Mouse (Mus musculus): ENCODE measurements at regions not wholly inside any gene's neighbourhood (a gene's known extent, or its start where the extent isn't known, plus 50 kb on each side); places are given as distances from the start of the nearest gene placed in this dataset.

DNA sequence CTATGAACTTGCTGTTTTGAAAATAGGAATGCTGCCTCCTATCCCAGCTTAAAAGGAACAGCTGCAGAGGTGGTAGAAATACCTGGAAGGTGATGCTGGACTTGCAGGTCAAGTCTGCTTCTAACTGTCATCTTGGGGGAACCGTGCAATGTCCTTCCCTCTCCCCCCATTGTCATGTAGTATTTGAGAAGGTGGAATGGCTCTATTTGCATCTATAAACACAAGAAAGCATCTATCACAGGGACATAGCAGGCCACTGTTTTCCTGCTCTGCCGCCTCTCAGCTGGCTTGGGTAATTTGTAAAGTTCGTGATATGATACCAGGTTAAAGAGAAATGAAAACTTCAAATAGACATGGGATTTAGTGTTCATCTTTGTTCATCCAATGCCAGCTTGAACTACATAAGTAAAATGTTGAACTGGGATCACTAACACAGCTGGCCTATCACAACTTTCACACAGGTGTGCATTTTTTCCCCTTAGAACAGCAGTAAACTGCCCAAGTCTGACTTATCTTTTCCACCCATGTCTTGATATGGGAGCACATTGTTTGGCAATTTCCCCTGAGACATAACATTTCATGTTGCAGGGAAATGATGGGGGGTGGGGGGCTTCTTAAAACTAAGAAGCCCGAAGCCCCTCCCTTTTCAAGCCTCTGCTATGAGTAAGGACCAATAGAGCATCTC, 138.6 kb upstream of the Fndc3a start:
- Histone ChIP-seq H3K4me3 (replicated peaks) (no peak overlapping the region), H3K4me2 (no peak overlapping the region), H3K9ac (replicated peaks) (no peak overlapping the region), H3K27ac (no peak overlapping the region), H3K36me3 (no peaks in the 10 kb centered on the region), H3K9me3 (no peaks in the 10 kb centered on the region), H3K4me1 (replicated peaks) (no peaks in the 10 kb centered on the region), H3K27me3 (no peaks in the 10 kb centered on the region)
- no peak for ATAC-seq (ENCODE audit: insufficient number of reproducible peaks, insufficient read depth, low FRiP score, low TSS enrichment, low read depth)
- 87% methylated on average over 4 of the region's 4 CpGs for WGBS

DNA sequence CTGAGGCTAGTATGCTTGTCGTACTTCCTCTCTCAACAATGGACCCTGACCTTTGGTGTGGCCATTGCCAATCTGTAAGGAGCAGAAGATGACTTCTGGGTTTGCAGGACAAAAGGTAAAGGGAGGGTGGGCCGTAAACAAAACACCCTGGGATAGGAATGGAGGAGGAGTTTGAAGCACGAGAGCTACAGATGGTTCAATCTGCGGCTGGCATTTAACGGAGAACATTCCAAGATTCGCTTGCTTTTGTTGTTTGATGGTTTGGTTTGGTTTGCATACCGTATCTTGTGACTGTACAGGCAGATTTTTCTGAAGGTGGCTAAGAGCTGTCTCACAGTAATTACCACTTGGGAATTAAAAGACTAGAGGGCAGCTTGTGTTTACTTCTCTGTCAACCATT, 137.7 kb upstream of the Fndc3a start:
- H3K9me3 ChIP-seq: no peaks in the 10 kb centered on the region
- no peak overlapping the region for H3K4me3 ChIP-seq (replicated peaks)
- H3K36me3 ChIP-seq: no peaks in the 10 kb centered on the region
- no peaks in the 10 kb centered on the region for H3K4me1 ChIP-seq (replicated peaks)
- WGBS: 62% methylated on average over 7 of the region's 7 CpGs
- ATAC-seq (ENCODE audit: insufficient number of reproducible peaks, insufficient read depth, low FRiP score, low TSS enrichment, low read depth): no peak
- no peaks in the 10 kb centered on the region for H3K27me3 ChIP-seq
- H3K4me2 ChIP-seq: no peak overlapping the region
- no peak overlapping the region for H3K9ac ChIP-seq (replicated peaks)
- no peak overlapping the region for H3K27ac ChIP-seq

DNA sequence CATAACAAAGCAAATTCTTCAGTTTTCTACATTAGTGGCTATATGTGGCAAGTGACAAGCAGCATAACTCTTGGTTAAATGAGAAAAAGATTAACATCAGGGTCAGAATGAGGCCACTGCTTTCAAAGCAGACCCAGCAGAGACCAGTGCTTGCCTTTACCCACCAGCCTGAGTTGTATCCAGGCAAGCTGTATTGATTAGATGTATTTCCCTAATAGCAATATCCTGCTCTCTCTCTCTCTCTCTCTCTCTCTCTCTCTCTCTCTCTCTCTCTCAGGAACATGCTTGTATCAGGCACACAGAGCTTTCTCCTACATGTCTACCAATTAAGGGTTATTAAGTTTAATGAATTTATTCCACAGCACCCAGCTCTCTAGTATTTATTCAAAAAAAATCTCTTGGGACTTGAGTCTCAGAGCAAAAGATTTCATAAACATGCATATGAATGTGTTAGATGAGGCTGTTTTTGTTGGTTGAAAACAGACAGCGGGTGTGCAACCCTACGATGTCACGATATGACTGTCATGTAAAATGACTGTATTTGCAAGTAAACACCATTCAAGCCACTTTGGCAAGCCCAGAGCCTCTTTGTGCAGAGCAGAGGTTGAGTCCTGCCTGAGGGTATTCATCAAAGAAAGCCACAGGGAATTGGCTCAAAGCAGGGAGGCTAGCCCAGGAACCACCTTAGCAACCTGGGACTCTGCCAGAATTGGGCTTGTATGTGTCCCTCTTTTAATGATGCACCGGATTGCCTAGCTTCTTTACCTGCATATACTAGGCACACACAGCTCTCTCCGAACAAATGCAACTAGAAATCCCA, 136.0 kb upstream of the Fndc3a start:
- H3K4me3 ChIP-seq (replicated peaks): no peak overlapping the region
- H3K27me3 ChIP-seq: no peaks in the 10 kb centered on the region
- H3K4me2 ChIP-seq: no peak overlapping the region
- no peak overlapping the region for H3K27ac ChIP-seq
- no peaks in the 10 kb centered on the region for H3K9me3 ChIP-seq
- H3K36me3 ChIP-seq: no peaks in the 10 kb centered on the region
- no peaks in the 10 kb centered on the region for H3K4me1 ChIP-seq (replicated peaks)
- no peak for ATAC-seq (ENCODE audit: insufficient number of reproducible peaks, insufficient read depth, low FRiP score, low TSS enrichment, low read depth)
- H3K9ac ChIP-seq (replicated peaks): no peak overlapping the region
- WGBS: 83% methylated on average over 5 of the region's 5 CpGs

DNA sequence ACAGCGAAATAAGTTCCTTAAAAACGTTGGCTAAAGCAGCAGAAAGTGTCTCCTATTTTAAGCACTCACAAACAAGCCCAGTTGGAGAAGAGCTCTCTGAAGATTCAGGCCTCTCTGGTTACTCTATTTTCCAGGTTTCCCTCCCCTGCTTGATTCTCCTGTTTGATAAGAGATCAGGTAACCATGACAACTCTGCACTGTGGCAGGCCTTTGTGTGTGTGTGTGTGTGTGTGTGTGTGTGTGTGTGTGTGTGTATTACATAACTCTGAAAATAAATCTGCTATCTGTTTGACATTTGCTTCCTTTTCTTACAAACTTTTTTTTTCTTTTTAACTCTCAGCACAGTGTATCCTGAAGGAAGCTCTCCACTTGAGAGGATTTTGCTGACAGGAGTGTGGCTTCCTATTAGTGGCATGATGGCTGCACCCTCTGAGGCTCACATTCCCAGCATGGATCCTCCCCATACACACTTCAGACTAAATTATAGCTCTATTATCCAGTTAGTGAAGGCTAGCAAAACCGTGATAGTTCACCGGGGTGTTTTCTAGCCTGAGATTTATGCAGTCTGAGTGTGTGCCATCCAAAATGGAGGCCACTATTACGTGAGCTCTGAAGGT, 135.1 kb upstream of the Fndc3a start:
- Histone ChIP-seq H3K9ac (replicated peaks) (no peak overlapping the region), H3K27me3 (no peaks in the 10 kb centered on the region), H3K27ac (no peak overlapping the region), H3K36me3 (no peaks in the 10 kb centered on the region), H3K4me3 (replicated peaks) (no peak overlapping the region), H3K4me1 (replicated peaks) (no peaks in the 10 kb centered on the region), H3K9me3 (no peaks in the 10 kb centered on the region), H3K4me2 (no peak overlapping the region)
- ATAC-seq (ENCODE audit: insufficient number of reproducible peaks, insufficient read depth, low FRiP score, low TSS enrichment, low read depth): no peak
- 57% methylated on average over 5 of the region's 5 CpGs for WGBS

DNA sequence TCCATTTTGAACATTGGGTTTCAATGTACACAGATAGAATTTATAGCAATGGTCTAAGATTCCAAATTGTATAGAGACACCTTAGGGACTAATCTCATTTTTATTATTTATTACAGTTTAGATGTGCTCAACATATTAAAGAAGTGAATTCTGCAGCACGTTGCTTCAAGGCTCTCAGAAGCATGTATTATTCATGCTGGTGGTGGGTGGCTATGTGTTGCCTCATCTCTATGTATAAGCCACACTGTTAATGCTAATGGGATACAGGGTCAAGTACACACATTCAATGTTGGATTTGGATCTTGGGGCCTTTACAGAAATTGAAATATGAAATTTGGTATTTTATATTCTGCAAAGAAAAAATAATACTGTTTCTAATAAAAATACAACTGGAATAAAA, 131.9 kb upstream of the Fndc3a start:
- 96% methylated on average over 1 of the region's 1 CpGs for WGBS
- ATAC-seq (ENCODE audit: insufficient number of reproducible peaks, insufficient read depth, low FRiP score, low TSS enrichment, low read depth): no peak
- Histone ChIP-seq H3K9me3 (no peaks in the 10 kb centered on the region), H3K4me2 (no peak overlapping the region), H3K4me1 (replicated peaks) (no peaks in the 10 kb centered on the region), H3K9ac (replicated peaks) (no peak overlapping the region), H3K36me3 (no peaks in the 10 kb centered on the region), H3K4me3 (replicated peaks) (no peak overlapping the region), H3K27ac (no peak overlapping the region), H3K27me3 (no peaks in the 10 kb centered on the region)

DNA sequence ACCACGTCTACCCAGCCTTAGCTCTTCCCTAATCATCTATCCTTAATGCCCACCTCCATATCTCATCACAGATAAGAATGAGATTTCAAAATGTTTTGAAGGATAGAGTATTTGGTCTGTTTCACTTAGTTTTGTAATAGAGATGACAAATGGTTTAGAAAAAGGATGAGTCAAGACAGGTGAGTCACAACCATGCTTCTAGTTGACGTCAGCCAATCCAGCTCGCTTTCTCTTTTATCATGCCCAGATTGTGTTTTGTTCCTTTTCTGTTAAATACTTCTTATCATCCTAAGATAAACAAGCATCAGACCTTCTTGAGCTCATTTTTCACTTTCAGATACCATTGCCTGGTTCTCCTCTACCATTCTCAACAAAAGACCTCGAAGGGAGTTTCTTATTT, 125.4 kb upstream of the Fndc3a start:
- ATAC-seq (ENCODE audit: insufficient number of reproducible peaks, insufficient read depth, low FRiP score, low TSS enrichment, low read depth): no peak
- Histone ChIP-seq H3K4me2 (no peak overlapping the region), H3K36me3 (no peaks in the 10 kb centered on the region), H3K9ac (replicated peaks) (no peak overlapping the region), H3K4me3 (replicated peaks) (no peak overlapping the region), H3K9me3 (no peaks in the 10 kb centered on the region), H3K27me3 (no peaks in the 10 kb centered on the region; the same call in 1 of the 2 replicates), H3K27ac (no peak overlapping the region), H3K4me1 (replicated peaks) (0 out of 2 replicates have a peak, but pooled peaks cover under 1% of the 10 kb centered on the region)
- 91% methylated on average over 4 of the region's 4 CpGs for WGBS

DNA sequence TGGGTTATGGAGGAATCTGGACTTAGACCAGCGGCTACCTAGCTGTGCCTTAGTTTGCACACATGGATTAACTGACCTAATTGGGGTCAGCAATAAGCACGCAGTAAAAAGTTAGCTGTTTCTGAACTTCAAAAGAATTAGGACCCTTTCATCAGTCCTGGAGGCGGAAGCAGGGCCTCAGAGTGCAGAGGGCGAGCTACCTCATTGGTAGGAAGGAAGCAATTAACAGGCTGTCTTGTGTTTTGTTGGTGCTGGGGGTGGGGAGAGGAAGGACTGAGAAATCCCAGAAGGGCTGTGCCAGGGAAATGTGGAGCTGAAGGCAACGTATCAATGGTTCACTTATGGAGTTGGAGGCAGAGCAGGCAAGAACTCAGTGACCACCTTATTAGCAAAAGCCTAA, 119.5 kb upstream of the Fndc3a start:
- ATAC-seq (ENCODE audit: insufficient number of reproducible peaks, insufficient read depth, low FRiP score, low TSS enrichment, low read depth): peak; percentile 78; the same call in 1 of the 2 replicates
- no peak overlapping the region for H3K4me3 ChIP-seq (replicated peaks)
- H3K27me3 ChIP-seq: peaks cover 8% of the 10 kb centered on the region; the same call in 1 of the 2 replicates
- WGBS: 7% methylated on average over 5 of the region's 5 CpGs
- H3K27ac ChIP-seq: peak overlapping the region; percentile 41; the same call in 1 of the 2 replicates
- no peaks in the 10 kb centered on the region for H3K36me3 ChIP-seq
- no peaks in the 10 kb centered on the region for H3K9me3 ChIP-seq
- no peak overlapping the region for H3K9ac ChIP-seq (replicated peaks)
- H3K4me1 ChIP-seq (replicated peaks): peaks cover 14% of the 10 kb centered on the region
- H3K4me2 ChIP-seq: peak overlapping the region; percentile 17; the same call in 1 of the 2 replicates

DNA sequence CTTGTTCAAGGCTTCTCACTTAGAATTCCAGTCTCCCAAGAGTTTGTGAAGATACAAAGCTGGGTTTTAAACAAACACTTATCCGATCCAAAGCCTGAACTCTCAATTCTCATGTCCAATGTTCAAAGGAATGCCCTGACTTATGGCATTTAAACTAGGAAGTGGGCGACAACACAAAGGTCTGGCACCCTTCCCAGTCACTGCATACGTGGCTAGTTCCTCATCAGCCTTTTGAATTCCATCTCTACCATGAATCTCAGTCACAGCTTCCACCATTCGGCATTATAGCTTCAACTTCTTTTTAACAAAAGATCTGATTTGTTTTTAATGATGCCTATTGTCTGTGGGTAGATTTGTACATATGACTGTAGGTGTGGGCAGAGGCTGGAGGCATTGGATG, 115.7 kb upstream of the Fndc3a start:
- H3K36me3 ChIP-seq: no peaks in the 10 kb centered on the region
- no peak overlapping the region for H3K4me2 ChIP-seq
- no peaks in the 10 kb centered on the region for H3K9me3 ChIP-seq
- 87% methylated on average over 4 of the region's 4 CpGs for WGBS
- H3K9ac ChIP-seq (replicated peaks): no peak overlapping the region
- H3K27ac ChIP-seq: no peak overlapping the region
- no peak overlapping the region for H3K4me3 ChIP-seq (replicated peaks)
- peaks cover 8% of the 10 kb centered on the region; the same call in 1 of the 2 replicates for H3K27me3 ChIP-seq
- no peak for ATAC-seq (ENCODE audit: insufficient number of reproducible peaks, insufficient read depth, low FRiP score, low TSS enrichment, low read depth)
- peaks cover 14% of the 10 kb centered on the region for H3K4me1 ChIP-seq (replicated peaks)

DNA sequence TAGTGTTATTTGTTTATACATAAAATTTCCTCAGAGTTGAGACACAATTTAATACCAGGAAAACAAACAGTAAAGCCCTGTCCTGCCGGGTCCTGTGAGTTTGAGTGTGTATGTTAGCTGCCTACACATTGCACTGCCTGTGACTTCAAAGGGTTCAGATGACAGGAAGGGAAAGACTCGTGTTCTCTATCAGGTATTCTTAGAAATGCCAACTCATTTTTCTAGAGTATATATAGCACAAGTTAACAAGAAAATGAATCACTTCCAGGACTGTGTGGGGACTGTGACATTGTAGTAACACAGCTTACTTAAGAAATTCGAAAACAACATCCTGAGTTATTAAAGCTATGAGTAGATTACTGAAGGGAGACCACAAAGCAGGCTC, 112.4 kb upstream of the Fndc3a start:
- H3K27me3 ChIP-seq: peaks cover 8% of the 10 kb centered on the region; the same call in 1 of the 2 replicates
- H3K9me3 ChIP-seq: peaks cover 4% of the 10 kb centered on the region; the same call in 1 of the 2 replicates
- no peaks in the 10 kb centered on the region for H3K36me3 ChIP-seq
- no peak overlapping the region for H3K27ac ChIP-seq
- H3K4me3 ChIP-seq (replicated peaks): no peak overlapping the region
- no peak for ATAC-seq (ENCODE audit: insufficient number of reproducible peaks, insufficient read depth, low FRiP score, low TSS enrichment, low read depth)
- no peak overlapping the region for H3K4me2 ChIP-seq
- no peak overlapping the region for H3K9ac ChIP-seq (replicated peaks)
- no peaks in the 10 kb centered on the region for H3K4me1 ChIP-seq (replicated peaks)
- 41% methylated on average over 3 of the region's 3 CpGs for WGBS

DNA sequence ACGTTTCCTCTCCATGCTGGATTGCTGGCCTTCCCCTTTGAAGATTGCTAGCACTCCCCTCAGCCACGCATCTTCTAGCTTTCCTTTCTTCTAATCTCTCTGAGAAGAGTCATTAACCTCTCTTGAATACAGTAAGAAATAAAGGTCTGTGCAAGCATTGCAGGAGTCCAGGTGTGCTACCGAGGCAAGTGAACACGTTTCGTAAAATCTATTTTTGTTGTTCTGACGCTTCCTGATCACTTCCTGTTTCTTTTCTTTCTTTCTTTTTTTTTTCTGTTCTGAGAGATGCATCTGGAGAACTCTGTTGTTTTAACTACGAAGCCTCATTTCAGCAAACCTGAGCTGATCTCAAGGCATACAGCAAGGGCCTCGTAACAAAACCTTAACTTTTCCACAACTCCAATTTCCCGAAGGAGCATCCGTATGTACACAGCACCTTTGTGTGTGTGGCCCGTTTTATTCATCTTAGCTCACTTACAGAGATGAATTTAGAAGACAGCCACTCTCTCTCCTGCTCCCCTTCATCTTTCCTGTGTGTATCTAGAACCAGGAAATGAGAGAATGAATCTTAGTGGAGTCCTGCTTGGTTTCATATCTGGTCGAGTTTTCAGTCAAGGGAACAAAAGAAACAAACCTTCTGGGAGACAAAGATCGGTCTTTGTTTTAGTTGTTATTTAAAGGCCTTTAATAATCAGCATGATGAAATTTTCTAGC, 111.9 kb upstream of the Fndc3a start:
- WGBS: 77% methylated on average over 13 of the region's 13 CpGs
- no peak for ATAC-seq (ENCODE audit: insufficient number of reproducible peaks, insufficient read depth, low FRiP score, low TSS enrichment, low read depth)

DNA sequence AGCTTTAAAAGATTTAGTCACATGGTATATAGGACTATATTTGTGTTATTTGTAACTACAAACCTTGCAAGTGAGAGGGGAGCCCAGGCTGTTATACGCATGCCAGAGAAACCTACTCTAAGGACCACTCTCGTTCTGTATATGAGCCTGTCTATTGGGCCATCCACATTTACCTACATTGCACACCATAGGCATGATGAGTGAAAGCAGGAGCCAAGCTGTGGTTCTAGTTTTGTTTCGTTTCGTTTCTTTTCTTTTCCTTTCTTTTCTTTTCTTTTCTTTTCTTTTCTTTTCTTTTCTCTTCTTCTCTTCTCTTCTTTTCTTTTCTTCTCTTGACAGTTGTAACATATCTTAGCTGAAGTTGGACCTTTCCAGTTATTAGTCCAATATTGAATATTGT, 109.2 kb upstream of the Fndc3a start:
- Histone ChIP-seq H3K9me3 (peaks cover 4% of the 10 kb centered on the region; the same call in 1 of the 2 replicates), H3K27ac (no peak overlapping the region), H3K36me3 (no peaks in the 10 kb centered on the region), H3K4me2 (no peak overlapping the region), H3K27me3 (no peaks in the 10 kb centered on the region), H3K4me3 (replicated peaks) (no peak overlapping the region), H3K4me1 (replicated peaks) (0 out of 2 replicates have a peak, but pooled peaks cover 5% of the 10 kb centered on the region), H3K9ac (replicated peaks) (no peak overlapping the region)
- no peak for ATAC-seq (ENCODE audit: insufficient number of reproducible peaks, insufficient read depth, low FRiP score, low TSS enrichment, low read depth)
- 96% methylated on average over 4 of the region's 4 CpGs for WGBS

More for the DNA sequence above, 111.9 kb upstream of the Fndc3a start:
- Histone ChIP-seq H3K4me1 (replicated peaks) (0 out of 2 replicates have a peak, but pooled peaks cover 4% of the 10 kb centered on the region), H3K4me3 (replicated peaks) (no peak overlapping the region), H3K9ac (replicated peaks) (no peak overlapping the region), H3K27me3 (peaks cover 8% of the 10 kb centered on the region; the same call in 1 of the 2 replicates), H3K4me2 (no peak overlapping the region), H3K27ac (no peak overlapping the region), H3K9me3 (peaks cover 4% of the 10 kb centered on the region; the same call in 1 of the 2 replicates), H3K36me3 (no peaks in the 10 kb centered on the region)
